Mouse (Mus musculus): Measurements from ENCODE around the gene Uncx. TPM values are rescaled to one million over a fixed set of nuclear protein-coding genes. Genes with fewer than 3 reads are reported as not detected.
"Not testable (repeated sequence)": the region's sequence is repeated elsewhere in the genome, so short reads cannot be mapped to it uniquely, and the experiment has no call there.

Uncx gene
- polyA plus RNA-seq, 1 experiment from 2014 or later: 0.11 TPM

DNA sequence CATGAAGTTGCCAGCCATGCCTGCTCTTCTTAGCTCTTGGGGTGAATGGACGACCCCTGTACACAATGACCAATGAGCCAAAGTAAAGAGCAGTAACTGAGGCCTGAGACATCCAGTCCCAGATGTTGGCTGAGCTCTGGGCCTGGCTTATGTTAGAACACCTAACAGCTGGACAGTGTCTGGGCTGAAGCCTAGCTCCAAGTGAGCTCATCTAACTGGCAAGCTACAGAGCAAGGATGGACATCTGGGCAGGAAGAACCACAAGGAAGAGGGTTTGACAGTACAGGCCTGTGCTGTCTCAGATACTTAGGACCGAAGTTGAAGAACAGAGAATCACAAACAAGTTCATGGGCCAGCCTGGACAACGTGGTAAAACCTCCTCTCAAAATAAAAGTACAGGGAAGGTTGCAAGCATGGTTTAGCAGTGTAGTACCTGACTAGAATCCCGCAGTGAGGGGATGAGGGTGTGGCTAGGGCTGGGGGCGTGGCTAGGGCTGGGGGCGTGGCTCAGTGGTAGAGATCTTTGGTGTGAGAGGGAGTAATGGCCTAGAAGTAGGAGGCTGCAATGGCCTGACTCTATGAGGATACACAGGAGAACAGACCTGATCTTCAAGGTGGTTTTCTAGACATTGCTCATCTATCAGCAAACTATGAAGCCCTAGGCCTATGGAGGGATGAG lies 47.5 kb downstream of the Uncx start:
- H3K36me3 ChIP-seq; H3K4me1 ChIP-seq (replicated peaks); H3K4me2 ChIP-seq; H3K27ac ChIP-seq; H3K9ac ChIP-seq (replicated peaks); H3K4me3 ChIP-seq (replicated peaks); ATAC-seq (ENCODE audit: insufficient number of reproducible peaks, insufficient read depth, low FRiP score, low TSS enrichment, low read depth): not testable (repeated sequence)
- Histone ChIP-seq H3K27me3 (peaks cover 83% of the 10 kb centered on the region), H3K9me3 (peaks cover 11% of the 10 kb centered on the region; the same call in 1 of the 2 replicates)
- 37% methylated on average over 6 of the region's 6 CpGs for WGBS

- Histone ChIP-seq H3K9ac (replicated peaks) (no peak overlapping the region), H3K27ac (no peak overlapping the region), H3K4me2 (no peak overlapping the region), H3K9me3 (peaks cover 7% of the 10 kb centered on the region; the same call in 1 of the 2 replicates), H3K27me3 (peaks cover 83% of the 10 kb centered on the region), H3K4me3 (replicated peaks) (no peak overlapping the region), H3K36me3 (no peaks in the 10 kb centered on the region), H3K4me1 (replicated peaks) (no peaks in the 10 kb centered on the region)
- no peak for ATAC-seq (ENCODE audit: insufficient number of reproducible peaks, insufficient read depth, low FRiP score, low TSS enrichment, low read depth)
- WGBS: 84% methylated on average over 3 of the region's 3 CpGs
Observed at GRCm38 (mm10) chr5:139592011-139592410, 48.7 kb downstream of the Uncx start.

GRCm38 (mm10) chr5:139592850-139593249 lies 49.6 kb downstream of the Uncx start:
- H3K4me3 ChIP-seq (replicated peaks): no peak overlapping the region
- no peak for ATAC-seq (ENCODE audit: insufficient number of reproducible peaks, insufficient read depth, low FRiP score, low TSS enrichment, low read depth)
- no peaks in the 10 kb centered on the region for H3K4me1 ChIP-seq (replicated peaks)
- no peak overlapping the region for H3K4me2 ChIP-seq
- no peak overlapping the region for H3K9ac ChIP-seq (replicated peaks)
- WGBS: 62% methylated on average over 3 of the region's 3 CpGs
- H3K27ac ChIP-seq: no peak overlapping the region
- H3K9me3 ChIP-seq: peaks cover 6% of the 10 kb centered on the region; the same call in 1 of the 2 replicates
- H3K27me3 ChIP-seq: peaks cover 86% of the 10 kb centered on the region
- no peaks in the 10 kb centered on the region for H3K36me3 ChIP-seq

DNA sequence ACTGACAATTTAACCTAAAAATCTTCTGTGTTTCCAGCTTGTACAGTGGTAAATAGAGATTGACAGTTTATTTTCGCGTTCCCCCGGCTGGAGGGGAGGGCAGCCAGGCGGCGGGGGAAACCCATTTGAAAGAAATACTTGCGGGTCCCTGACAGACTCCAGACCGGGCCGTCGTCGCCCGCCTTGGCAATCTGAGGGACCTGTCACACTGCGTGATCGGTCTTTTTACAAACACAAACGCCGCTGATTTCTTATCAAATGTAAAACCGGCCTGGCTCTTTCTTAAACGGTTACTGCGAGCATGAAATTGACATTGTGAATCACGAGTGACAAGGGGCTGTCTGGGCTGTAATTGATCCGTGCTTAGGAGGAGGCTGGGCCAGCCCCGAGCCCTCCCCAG lies 50.5 kb downstream of the Uncx start:
- H3K36me3 ChIP-seq: no peaks in the 10 kb centered on the region
- no peak overlapping the region for H3K4me2 ChIP-seq
- 10% methylated on average over 21 of the region's 21 CpGs for WGBS
- H3K9ac ChIP-seq (replicated peaks): no peak overlapping the region
- H3K9me3 ChIP-seq: no peaks in the 10 kb centered on the region
- H3K27me3 ChIP-seq: peaks cover 90% of the 10 kb centered on the region
- H3K4me1 ChIP-seq (replicated peaks): peaks cover 5% of the 10 kb centered on the region
- H3K4me3 ChIP-seq (replicated peaks): no peak overlapping the region
- ATAC-seq (ENCODE audit: insufficient number of reproducible peaks, insufficient read depth, low FRiP score, low TSS enrichment, low read depth): no peak
- no peak overlapping the region for H3K27ac ChIP-seq

- Histone ChIP-seq H3K4me3 (replicated peaks) (no peak overlapping the region), H3K27me3 (peaks cover 93% of the 10 kb centered on the region), H3K4me1 (replicated peaks) (peaks cover 18% of the 10 kb centered on the region), H3K4me2 (no peak overlapping the region), H3K36me3 (no peaks in the 10 kb centered on the region), H3K9me3 (no peaks in the 10 kb centered on the region), H3K27ac (no peak overlapping the region), H3K9ac (replicated peaks) (no peak overlapping the region)
- WGBS: 83% methylated on average over 14 of the region's 14 CpGs
- ATAC-seq (ENCODE audit: insufficient number of reproducible peaks, insufficient read depth, low FRiP score, low TSS enrichment, low read depth): no peak
Observed at GRCm38 (mm10) chr5:139595001-139595400, 51.7 kb downstream of the Uncx start.

Other genes with a start within 250 kb of the Uncx start
- gene Adap1, start 217.9 kb upstream of the Uncx start, polyA plus RNA-seq (2016; fragmentation: Nextera tagmentation; extraction: Ambion mirVana): 0.77 and 1.1 TPM in 2 replicates
- gene Cox19, start 192.1 kb upstream of the Uncx start, polyA plus RNA-seq (2016; fragmentation: Nextera tagmentation; extraction: Ambion mirVana): 118 and 121 TPM in 2 replicates
- 0.90 and 1.0 TPM in 2 replicates for gene Cyp2w1, start 190.9 kb upstream of the Uncx start, polyA plus RNA-seq (2016; fragmentation: Nextera tagmentation; extraction: Ambion mirVana)
- 1.7 and 2.3 TPM in 2 replicates for gene Gpr146, start 165.8 kb upstream of the Uncx start, polyA plus RNA-seq (2016; fragmentation: Nextera tagmentation; extraction: Ambion mirVana)
- gene C130050O18Rik, start 138.2 kb upstream of the Uncx start, polyA plus RNA-seq (2016; fragmentation: Nextera tagmentation; extraction: Ambion mirVana): 1.5 and 1.7 TPM in 2 replicates
- 1.7 and 1.9 TPM in 2 replicates for gene Gper1, start 120.3 kb upstream of the Uncx start, polyA plus RNA-seq (2016; fragmentation: Nextera tagmentation; extraction: Ambion mirVana)
- 32.7 and 34.2 TPM in 2 replicates for gene 3110082I17Rik, start 83.0 kb upstream of the Uncx start, polyA plus RNA-seq (2016; fragmentation: Nextera tagmentation; extraction: Ambion mirVana)
- 8.1 and 10.9 TPM in 2 replicates for gene Zfand2a, start 58.9 kb upstream of the Uncx start, polyA plus RNA-seq (2016; fragmentation: Nextera tagmentation; extraction: Ambion mirVana)
- gene Micall2, start 192.8 kb downstream of the Uncx start, polyA plus RNA-seq (2016; fragmentation: Nextera tagmentation; extraction: Ambion mirVana): 6.5 and 6.8 TPM in 2 replicates
- 32.8 and 38.5 TPM in 2 replicates for gene Ints1, start 232.2 kb downstream of the Uncx start, polyA plus RNA-seq (2016; fragmentation: Nextera tagmentation; extraction: Ambion mirVana)
- gene Mafk, start 248.0 kb downstream of the Uncx start, polyA plus RNA-seq (2016; fragmentation: Nextera tagmentation; extraction: Ambion mirVana): 7.0 and 8.3 TPM in 2 replicates

Measured in limb, embryonic 12.5 days (tissue).